Mouse (Mus musculus): ENCODE results near the gene Gm19684. TPM values are rescaled to one million over a fixed set of nuclear protein-coding genes. Genes with fewer than 3 reads are reported as not detected.
A peak's percentile ranks its signal among the peaks of the same experiment; 100 is the strongest.
"Not testable (repeated sequence)": the region's sequence is repeated elsewhere in the genome, so short reads cannot be mapped to it uniquely, and the experiment has no call there.

The Gm19684 gene
- polyA plus RNA-seq, 1 experiment from 2014 or later: not detected

DNA sequence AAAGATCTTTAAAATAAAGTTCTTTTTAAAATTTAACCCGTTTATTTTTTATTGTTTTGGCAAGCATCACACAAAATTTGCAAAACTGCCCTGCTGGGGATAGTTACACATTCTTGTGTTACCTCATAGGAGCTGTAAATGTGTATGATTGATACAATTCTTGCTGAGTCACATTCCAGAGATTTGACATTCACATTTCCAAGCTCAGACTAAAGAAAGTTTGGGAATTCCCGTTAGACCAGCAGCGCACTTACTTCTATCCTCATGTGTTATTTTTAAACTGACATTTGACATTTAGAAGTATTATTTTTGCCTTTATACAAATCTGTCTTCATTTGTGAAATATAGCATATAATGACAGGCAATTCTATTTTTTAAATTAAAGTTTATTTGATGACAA, 2.6 kb downstream of the Gm19684 start:
- not testable (repeated sequence) for H3K4me3 ChIP-seq (ENCODE audit: low read depth, low read length); H3K27ac ChIP-seq (ENCODE audit: low read depth, low read length); H3K4me1 ChIP-seq (ENCODE audit: control insufficient read depth, insufficient read depth, low read length); H3K9ac ChIP-seq (ENCODE audit: low read depth, low read length); ATAC-seq (replicated peaks; ENCODE audit: insufficient number of reproducible peaks, low FRiP score, low TSS enrichment); H3K9me3 ChIP-seq (replicated peaks; ENCODE audit: control insufficient read depth, low read length); H3K36me3 ChIP-seq (ENCODE audit: control insufficient read depth, insufficient read depth, low read length); H3K4me2 ChIP-seq
- 66% methylated on average over 3 of the region's 3 CpGs for WGBS (ENCODE audit: insufficient replicate concordance)
- peaks cover 17% of the 10 kb centered on the region for H3K27me3 ChIP-seq (ENCODE audit: control insufficient read depth, insufficient read depth, low read length)

DNA sequence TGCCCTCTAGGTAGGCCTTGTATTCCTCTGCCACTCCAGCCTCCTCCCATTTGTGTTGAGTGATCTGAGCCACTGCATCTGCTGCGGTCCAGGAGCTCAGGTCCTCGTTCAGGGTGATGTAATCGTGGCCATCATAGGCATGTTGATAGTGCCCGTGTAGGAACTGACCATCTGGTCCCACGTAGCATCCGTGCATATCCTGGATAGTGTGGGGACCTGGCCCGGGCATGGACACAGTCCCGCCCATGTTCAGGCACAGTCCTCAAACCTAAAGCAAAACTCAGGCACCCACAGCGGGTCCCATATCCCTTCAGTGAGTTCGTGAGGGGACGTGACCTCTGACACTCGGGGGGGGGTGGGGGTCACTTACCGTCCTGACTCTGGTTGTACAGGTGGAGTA, 7.0 kb downstream of the Gm19684 start:
- not testable (repeated sequence) for H3K9me3 ChIP-seq (replicated peaks; ENCODE audit: control insufficient read depth, low read length); H3K27ac ChIP-seq (ENCODE audit: low read depth, low read length); H3K27me3 ChIP-seq (ENCODE audit: control insufficient read depth, insufficient read depth, low read length); H3K4me3 ChIP-seq (ENCODE audit: low read depth, low read length); H3K4me1 ChIP-seq (ENCODE audit: control insufficient read depth, insufficient read depth, low read length); H3K4me2 ChIP-seq; ATAC-seq (replicated peaks; ENCODE audit: insufficient number of reproducible peaks, low FRiP score, low TSS enrichment); H3K36me3 ChIP-seq (ENCODE audit: control insufficient read depth, insufficient read depth, low read length); H3K9ac ChIP-seq (ENCODE audit: low read depth, low read length)
- 50% methylated on average over 11 of the region's 13 CpGs for WGBS (ENCODE audit: insufficient replicate concordance)

DNA sequence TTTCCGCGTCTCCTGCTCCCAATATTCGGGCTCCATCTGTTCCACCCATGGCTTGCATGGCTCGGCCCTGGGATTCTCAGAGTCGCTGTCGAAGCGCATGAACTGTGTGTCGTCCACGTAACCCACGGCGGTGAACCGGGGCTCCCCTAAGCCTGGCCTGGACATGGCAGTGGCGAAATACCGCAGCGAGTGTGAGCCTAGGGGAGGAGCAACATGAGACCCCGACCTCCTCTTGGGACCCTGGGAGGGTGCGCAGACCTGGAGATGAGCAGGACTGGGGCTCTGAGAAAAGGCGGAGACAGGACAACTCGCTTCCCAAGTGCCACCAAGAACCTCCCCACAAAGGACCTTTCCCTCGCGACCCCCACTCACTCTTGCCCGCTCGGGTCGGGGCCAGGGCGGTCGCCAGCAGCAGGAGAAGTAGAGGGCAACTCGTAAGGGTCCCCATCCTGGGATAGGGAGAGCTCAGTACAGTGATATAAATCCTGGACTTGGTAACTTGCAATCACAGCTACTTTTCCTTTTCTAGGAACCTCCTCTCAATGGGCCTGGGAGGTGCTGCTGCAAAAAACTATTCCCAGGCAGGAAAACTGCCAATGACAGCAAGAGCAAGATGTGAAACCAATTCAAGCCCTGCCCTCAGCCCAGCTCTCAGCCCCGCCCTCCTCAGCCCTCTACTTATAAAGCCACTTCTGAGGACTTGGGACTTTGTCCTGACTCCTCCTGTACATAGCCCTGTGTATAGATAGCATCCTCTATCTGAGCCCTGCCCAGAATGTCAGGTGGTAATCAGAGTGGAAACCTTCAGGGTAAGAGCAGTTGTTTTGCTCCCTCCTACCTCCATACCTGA, 7.7 kb downstream of the Gm19684 start, which contains the start of gene Gm7030:
TSS of gene Gm7030 (minus strand) at position 458 of the 850 bp plus-strand sequence.
- not testable (repeated sequence) for H3K4me2 ChIP-seq; H3K9ac ChIP-seq (ENCODE audit: low read depth, low read length); H3K27ac ChIP-seq (ENCODE audit: low read depth, low read length); H3K4me3 ChIP-seq (ENCODE audit: low read depth, low read length); H3K4me1 ChIP-seq (ENCODE audit: control insufficient read depth, insufficient read depth, low read length); ATAC-seq (replicated peaks; ENCODE audit: insufficient number of reproducible peaks, low FRiP score, low TSS enrichment); H3K36me3 ChIP-seq (ENCODE audit: control insufficient read depth, insufficient read depth, low read length); H3K9me3 ChIP-seq (replicated peaks; ENCODE audit: control insufficient read depth, low read length); H3K27me3 ChIP-seq (ENCODE audit: control insufficient read depth, insufficient read depth, low read length)
- WGBS (ENCODE audit: insufficient replicate concordance): 16% methylated on average over 24 of the region's 28 CpGs

DNA sequence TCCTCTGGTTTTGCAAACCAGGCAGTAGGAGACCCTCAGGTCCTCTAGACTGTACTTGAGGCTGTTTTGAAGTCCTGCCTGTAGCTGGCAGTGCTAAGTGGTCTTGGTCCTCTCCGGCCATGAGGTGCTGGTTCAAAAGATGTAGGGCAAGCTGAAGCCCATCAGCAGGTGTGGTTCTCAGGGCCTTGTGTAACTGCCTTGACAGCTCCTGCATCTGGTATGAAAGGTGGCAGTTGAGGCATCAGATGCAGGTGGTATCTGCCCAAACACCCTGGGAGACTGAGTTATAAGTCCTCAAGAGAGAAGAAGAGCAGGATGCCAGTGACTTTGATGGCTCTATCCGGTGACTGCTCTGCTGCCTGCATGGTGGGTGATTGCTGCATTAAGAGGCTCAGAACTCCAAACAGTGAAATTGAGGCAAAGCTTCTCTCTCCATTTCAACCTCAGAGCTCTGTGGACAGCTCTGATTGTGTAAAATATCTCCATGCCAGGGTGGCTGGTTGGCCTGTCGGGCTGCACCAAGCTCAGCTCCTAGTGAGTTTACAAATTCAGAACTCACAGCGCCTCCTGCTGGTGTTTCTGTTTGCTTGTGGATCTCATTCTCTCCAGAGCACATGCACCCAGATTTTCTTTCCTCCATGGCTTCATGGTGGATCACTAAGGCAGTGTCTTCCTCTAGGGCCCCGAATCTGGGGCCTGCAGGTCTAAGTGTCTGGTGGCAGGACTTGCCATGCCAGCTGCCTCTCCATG, 10.2 kb downstream of the Gm19684 start:
- no peaks in the 10 kb centered on the region for H3K4me1 ChIP-seq (ENCODE audit: control insufficient read depth, insufficient read depth, low read length)
- H3K27ac ChIP-seq (ENCODE audit: low read depth, low read length): no peak overlapping the region
- no peak overlapping the region for H3K9ac ChIP-seq (ENCODE audit: low read depth, low read length)
- H3K4me2 ChIP-seq: no peak overlapping the region
- H3K27me3 ChIP-seq (ENCODE audit: control insufficient read depth, insufficient read depth, low read length): peaks cover 7% of the 10 kb centered on the region
- H3K9me3 ChIP-seq (replicated peaks; ENCODE audit: control insufficient read depth, low read length): no peaks in the 10 kb centered on the region
- ATAC-seq (replicated peaks; ENCODE audit: insufficient number of reproducible peaks, low FRiP score, low TSS enrichment): no peak
- no peaks in the 10 kb centered on the region for H3K36me3 ChIP-seq (ENCODE audit: control insufficient read depth, insufficient read depth, low read length)
- no peak overlapping the region for H3K4me3 ChIP-seq (ENCODE audit: low read depth, low read length)
- 61% methylated on average over 5 of the region's 5 CpGs for WGBS (ENCODE audit: insufficient replicate concordance)

DNA sequence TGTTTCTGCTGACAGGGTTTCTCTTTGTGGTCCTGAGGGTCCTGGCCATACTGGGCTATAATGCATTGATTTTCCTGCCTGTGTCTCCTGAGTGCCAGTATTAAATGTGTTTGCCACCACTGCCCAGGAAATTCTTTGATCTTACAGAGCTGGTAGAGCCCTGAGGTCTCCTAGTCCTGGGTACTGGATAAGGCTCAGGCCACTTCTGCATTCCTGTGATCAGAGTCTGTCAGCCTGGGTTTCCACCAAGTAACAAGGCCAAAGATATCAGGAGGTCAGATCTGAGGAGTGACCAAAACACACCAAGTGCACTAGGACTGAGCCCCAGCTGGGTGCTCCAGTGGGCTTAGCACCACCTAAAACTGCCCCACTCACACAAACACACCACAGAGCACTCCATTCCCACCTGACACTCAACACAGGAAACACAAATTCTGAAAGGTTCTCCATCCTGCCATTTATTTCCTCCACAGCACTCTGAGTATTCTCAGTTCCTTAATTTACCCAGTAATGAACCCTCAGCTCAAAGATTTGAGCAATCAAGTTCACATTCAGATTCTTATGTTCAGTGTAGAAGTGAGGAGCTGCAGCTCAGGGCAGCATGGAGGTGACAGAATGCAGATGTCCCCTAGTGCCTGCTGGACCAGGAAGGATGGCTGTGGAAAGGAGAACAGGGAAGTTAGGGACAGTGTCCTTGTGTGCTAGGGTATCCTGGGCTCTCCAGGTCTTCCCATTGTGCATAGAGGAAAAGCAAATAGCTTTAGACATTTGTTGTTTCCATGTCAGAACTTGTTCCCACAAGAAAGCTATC, 14.1 kb downstream of the Gm19684 start:
- not testable (repeated sequence) for H3K27ac ChIP-seq (ENCODE audit: low read depth, low read length); ATAC-seq (replicated peaks; ENCODE audit: insufficient number of reproducible peaks, low FRiP score, low TSS enrichment); H3K4me1 ChIP-seq (ENCODE audit: control insufficient read depth, insufficient read depth, low read length); H3K9ac ChIP-seq (ENCODE audit: low read depth, low read length); H3K36me3 ChIP-seq (ENCODE audit: control insufficient read depth, insufficient read depth, low read length); H3K4me3 ChIP-seq (ENCODE audit: low read depth, low read length); H3K9me3 ChIP-seq (replicated peaks; ENCODE audit: control insufficient read depth, low read length); H3K4me2 ChIP-seq
- peaks cover 19% of the 10 kb centered on the region for H3K27me3 ChIP-seq (ENCODE audit: control insufficient read depth, insufficient read depth, low read length)

DNA sequence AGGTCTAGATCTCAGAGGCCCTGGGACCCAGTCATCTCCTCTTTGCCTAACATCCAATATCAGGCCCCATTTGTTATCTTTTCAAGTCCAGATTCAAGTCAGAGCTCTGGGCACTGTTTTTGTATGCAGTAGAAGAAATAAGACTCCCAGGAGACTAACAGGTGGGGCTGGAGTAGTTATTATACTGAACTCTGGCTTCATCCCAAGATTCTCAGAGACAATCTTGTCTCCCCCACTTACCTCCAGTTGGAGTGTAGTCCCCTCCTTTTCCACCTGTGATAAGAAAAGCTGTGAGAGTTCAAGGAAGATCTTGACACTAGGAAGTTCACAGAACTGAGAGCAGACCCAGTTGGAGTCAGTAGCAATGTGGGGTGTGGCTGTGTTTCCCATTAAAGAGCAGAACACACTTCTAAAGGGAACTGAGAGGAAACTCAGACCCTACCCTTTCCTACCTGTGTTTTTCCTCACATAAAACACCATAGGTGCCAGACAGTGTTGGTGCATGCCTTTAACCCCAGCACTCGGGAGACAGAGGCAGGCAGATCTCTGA, 14.9 kb downstream of the Gm19684 start:
- not testable (repeated sequence) for H3K9ac ChIP-seq (ENCODE audit: low read depth, low read length); H3K27ac ChIP-seq (ENCODE audit: low read depth, low read length); H3K4me1 ChIP-seq (ENCODE audit: control insufficient read depth, insufficient read depth, low read length); ATAC-seq (replicated peaks; ENCODE audit: insufficient number of reproducible peaks, low FRiP score, low TSS enrichment); H3K36me3 ChIP-seq (ENCODE audit: control insufficient read depth, insufficient read depth, low read length); H3K9me3 ChIP-seq (replicated peaks; ENCODE audit: control insufficient read depth, low read length); H3K4me2 ChIP-seq; H3K4me3 ChIP-seq (ENCODE audit: low read depth, low read length)
- 69% methylated on average over 1 of the region's 1 CpGs for WGBS (ENCODE audit: insufficient replicate concordance)
- H3K27me3 ChIP-seq (ENCODE audit: control insufficient read depth, insufficient read depth, low read length): peaks cover 23% of the 10 kb centered on the region

DNA sequence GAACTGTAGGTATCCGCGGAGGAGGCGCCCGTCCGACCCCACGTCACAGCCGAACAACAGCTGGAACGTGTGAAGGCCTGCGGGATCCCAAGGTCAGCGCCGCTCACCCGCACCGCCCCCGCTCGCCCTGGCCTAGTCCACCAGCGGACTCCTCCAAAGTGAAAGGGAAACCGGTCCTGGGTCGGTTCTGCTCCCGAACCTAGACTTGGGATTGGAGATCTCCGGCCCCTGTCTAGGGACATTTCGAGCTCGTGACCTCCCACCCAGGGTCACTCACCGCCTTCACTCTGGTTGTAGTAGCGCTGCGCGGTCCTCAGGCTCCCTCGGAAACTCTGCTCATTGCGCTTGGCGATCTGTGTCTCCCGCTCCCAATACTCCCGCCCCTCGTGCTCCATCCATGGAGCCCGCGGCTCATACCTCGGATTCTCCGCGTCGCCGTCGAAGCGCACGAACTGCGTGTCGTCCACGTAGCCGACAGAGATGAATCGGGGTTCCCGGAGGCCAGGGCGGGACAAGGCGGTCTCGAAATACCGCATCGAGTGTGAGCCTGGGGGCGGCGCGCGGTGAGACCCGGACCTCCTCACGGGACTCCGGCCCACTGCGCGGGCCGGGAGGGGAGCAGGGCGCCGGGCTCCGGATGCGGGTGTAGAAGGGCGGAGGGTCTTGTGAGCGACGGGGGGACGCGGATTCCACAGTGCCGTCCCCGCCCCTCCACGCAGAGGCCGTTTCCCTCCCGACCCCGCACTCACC, 23.8 kb downstream of the Gm19684 start:
- H3K4me3 ChIP-seq (ENCODE audit: low read depth, low read length): peak overlapping the region; percentile 35
- H3K4me1 ChIP-seq (ENCODE audit: control insufficient read depth, insufficient read depth, low read length): 0 out of 2 replicates have a peak, but pooled peaks cover 3% of the 10 kb centered on the region
- H3K9me3 ChIP-seq (replicated peaks; ENCODE audit: control insufficient read depth, low read length): no peaks in the 10 kb centered on the region
- 1% methylated on average over 78 of the region's 78 CpGs for WGBS (ENCODE audit: insufficient replicate concordance)
- ATAC-seq (replicated peaks; ENCODE audit: insufficient number of reproducible peaks, low FRiP score, low TSS enrichment): no peak
- no peak overlapping the region for H3K27ac ChIP-seq (ENCODE audit: low read depth, low read length)
- peak overlapping the region; percentile 61 for H3K4me2 ChIP-seq
- no peaks in the 10 kb centered on the region for H3K36me3 ChIP-seq (ENCODE audit: control insufficient read depth, insufficient read depth, low read length)
- H3K9ac ChIP-seq (ENCODE audit: low read depth, low read length): no peak overlapping the region
- peaks cover 46% of the 10 kb centered on the region for H3K27me3 ChIP-seq (ENCODE audit: control insufficient read depth, insufficient read depth, low read length)

DNA sequence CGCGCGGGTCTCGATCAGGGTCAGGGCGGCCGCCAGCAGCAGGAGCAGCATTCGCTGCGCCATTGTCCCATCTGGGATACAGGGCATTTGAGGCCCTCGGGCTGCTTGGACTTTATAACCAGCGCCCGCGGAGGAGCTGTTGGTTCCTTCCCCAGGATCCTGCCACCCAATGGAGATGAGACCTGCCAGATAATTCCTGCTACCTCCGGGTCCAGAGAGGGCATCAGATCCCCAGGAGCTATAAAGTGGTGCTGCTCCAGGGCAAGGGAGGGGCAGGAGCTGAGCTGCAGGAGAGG, 24.3 kb downstream of the Gm19684 start:
- WGBS (ENCODE audit: insufficient replicate concordance): 2% methylated on average over 13 of the region's 13 CpGs
- peaks cover 46% of the 10 kb centered on the region for H3K27me3 ChIP-seq (ENCODE audit: control insufficient read depth, insufficient read depth, low read length)
- not testable (repeated sequence) for H3K9ac ChIP-seq (ENCODE audit: low read depth, low read length); ATAC-seq (replicated peaks; ENCODE audit: insufficient number of reproducible peaks, low FRiP score, low TSS enrichment); H3K4me1 ChIP-seq (ENCODE audit: control insufficient read depth, insufficient read depth, low read length); H3K9me3 ChIP-seq (replicated peaks; ENCODE audit: control insufficient read depth, low read length); H3K36me3 ChIP-seq (ENCODE audit: control insufficient read depth, insufficient read depth, low read length); H3K27ac ChIP-seq (ENCODE audit: low read depth, low read length)
- peak overlapping the region; percentile 35 for H3K4me3 ChIP-seq (ENCODE audit: low read depth, low read length)
- peak overlapping the region; percentile 61 for H3K4me2 ChIP-seq

Measured in heart, embryonic 11.5 days (tissue).